Mouse (Mus musculus) urinary bladder, adult 18-20 months (tissue): ENCODE measurements around the gene Enoph1.

ENCODE experiments used
- DNase-seq, 2 experiments: peaks; one replicate each; pipeline ENCODE4 v3.0.0; 2022; ENCODE audit warnings: low spot score in 2 of 2, mixed read lengths in 2 of 2

Enoph1 gene

DNA sequence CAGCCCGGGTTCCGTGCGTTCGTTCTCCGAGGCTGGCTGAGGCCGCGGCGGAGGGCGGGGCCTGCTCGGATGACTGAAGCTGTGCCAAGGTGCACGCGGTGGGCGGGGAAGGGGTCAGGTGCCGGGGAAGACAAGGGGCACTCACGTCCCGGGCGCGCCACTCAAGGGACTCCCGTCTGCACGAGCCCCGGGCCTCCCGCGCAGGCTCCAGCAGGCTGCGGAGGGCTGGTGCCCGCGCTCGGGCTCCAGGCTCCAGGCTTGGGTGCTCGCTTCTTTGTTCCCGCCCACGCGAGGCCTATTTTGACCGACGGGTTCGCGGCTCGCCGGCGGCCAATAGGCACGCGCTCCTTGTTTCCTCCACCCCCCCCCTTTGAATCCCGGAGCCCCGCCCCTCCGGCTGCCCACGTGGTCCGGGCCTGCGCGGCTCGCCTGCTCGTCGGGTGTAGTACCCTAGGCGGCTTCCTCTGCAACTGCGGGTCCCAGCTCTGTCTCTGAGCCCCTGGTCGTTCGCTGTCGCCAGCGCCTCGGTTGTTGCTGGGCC is at the start of gene Enoph1, which contains the start of gene Hnrnpdl:
TSS of gene Enoph1 (plus strand) at position 384 of the 541 bp plus-strand sequence.
TSS of gene Hnrnpdl (minus strand) at position 63 of the 541 bp plus-strand sequence.
- peak; percentile 88 to 94 for DNase-seq

GRCm38 (mm10) chr5:99994166-99994565 is 45.6 kb upstream of the Enoph1 start:
- no peak for DNase-seq

DNA sequence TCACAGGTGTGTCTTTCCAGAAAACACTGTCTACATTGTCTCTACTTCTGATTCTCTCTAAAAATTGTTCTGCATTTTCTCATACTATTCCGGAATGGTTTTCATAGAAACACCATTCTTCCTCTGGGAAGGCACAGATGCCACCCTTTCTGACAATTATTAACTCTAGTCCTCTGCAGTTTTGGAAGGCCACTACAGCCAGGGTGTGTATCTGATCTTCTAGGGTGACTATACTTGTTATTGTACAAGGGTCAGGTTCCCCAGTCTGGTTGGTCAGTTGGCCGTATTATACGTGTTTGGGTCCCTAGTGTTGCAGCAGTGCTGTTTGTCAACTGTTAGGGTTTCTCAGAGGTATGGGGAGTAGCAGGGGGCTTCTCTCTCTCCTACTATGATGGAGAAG is 45.1 kb upstream of the Enoph1 start:
- no peak for DNase-seq

DNA sequence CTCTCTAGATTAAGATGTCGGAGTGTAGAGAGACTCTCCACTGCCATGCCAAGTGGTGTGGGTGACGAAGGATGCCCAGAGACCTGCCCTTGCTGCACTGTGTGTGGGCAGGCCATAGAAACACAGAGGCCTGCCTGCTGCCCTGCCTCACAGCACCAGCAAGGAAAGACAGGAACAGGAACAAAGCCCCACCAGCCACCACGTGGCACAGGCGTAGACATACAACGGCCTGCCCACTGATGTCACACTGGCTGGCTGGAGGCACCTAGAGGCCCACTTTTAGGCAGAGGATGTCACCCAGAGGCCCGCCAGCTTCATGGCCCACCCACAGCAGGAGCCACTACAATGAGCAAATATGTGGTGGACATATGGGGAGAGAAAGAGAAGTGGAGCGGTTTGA is 39.7 kb upstream of the Enoph1 start:
- DNase-seq, result no peak

DNA sequence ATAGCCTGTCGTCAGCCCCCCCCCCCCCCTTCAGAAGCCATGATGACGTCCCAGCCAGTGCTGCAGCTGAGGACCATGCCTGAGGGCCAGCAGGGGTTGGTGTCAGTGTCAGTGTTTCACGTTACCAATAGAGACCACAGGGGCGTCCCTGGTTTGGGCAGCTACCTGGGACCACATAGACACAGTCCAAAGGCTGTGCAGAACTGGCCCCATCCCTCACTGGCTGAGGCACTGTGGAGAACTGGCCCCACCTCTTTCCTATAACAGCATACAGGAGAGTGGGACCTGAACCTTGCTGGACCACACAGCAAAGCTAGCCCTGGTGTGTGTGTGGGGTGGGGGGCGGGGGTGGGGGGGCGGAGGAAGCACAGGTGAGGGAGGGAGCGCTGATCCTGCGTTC is 39.3 kb upstream of the Enoph1 start:
- DNase-seq, result no peak

GRCm38 (mm10) chr5:100003895-100004294 is 35.9 kb upstream of the Enoph1 start:
- no peak for DNase-seq

DNA sequence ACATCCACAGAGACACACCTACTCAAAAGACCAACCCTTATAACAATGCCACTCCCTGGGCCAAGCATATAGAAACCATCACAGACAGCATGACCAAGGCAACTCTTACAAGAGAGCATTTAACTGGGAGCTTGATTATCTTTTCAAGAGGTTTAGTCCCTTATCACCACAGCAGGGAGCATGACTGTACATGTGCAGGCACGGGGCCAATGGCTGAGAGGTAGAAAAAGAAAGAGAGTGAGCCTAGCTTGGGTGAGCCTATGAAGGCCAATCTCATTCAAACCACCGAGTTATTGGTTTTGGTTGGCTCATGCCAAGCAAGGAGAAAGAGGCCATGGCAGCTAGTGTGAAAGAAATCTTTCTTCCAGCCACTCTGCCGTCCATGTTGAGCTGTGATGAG is 34.4 kb upstream of the Enoph1 start:
- DNase-seq, result peak; percentile 9 to 19

GRCm38 (mm10) chr5:100005896-100006295 is 33.9 kb upstream of the Enoph1 start:
- no peak for DNase-seq

GRCm38 (mm10) chr5:100006324-100007039 is 33.3 kb upstream of the Enoph1 start:
- DNase-seq, result no peak

GRCm38 (mm10) chr5:100007040-100007375 is 32.8 kb upstream of the Enoph1 start:
- DNase-seq, result no peak

DNA sequence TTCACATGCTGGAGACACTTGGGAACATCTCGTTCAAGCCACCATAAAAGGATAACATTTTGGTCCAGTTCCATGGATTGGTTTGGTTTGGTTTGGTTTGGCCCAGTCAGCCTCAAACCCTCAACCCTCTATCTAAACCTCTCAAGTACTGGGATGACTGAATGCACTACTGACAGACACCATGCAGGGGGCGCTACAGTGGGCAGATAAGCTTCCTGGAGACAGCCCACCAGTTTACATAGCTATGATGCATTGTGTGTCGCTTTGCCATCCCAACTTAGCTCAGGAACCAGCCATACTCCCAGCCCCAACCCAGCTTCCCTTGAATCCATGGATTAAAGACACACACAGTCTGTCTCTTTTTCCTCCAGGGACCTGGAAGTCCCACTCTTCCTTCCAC is 31.3 kb upstream of the Enoph1 start:
- DNase-seq, result no peak

- DNase-seq, result no peak
Observed at GRCm38 (mm10) chr5:100012599-100012998, 27.2 kb upstream of the Enoph1 start.

GRCm38 (mm10) chr5:100020089-100020488 is 19.7 kb upstream of the Enoph1 start:
- DNase-seq, result no peak

- no peak for DNase-seq
Observed at GRCm38 (mm10) chr5:100024403-100024802, 15.4 kb upstream of the Enoph1 start.

DNA sequence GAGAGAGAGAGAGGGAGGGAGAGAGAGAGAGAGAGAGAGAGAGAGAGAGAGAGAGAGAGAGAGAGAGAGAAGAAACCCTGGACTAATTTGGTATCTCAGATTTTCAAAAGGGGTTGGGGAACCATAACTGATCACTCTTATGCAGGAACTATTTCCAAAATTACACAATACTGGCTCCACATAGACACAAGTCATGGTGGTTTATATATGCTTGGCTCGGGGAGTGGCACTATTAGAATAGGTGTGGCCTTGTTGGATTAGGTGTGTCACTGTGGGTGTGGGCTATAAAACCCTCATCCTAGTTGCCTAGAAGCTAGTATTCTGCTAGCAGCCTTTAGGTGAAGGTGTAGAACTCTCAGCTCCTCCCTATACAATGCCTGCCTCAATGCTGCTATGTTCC is 14.9 kb upstream of the Enoph1 start:
- no peak for DNase-seq

GRCm38 (mm10) chr5:100030069-100030468 is 9.7 kb upstream of the Enoph1 start:
- DNase-seq, result no peak

DNA sequence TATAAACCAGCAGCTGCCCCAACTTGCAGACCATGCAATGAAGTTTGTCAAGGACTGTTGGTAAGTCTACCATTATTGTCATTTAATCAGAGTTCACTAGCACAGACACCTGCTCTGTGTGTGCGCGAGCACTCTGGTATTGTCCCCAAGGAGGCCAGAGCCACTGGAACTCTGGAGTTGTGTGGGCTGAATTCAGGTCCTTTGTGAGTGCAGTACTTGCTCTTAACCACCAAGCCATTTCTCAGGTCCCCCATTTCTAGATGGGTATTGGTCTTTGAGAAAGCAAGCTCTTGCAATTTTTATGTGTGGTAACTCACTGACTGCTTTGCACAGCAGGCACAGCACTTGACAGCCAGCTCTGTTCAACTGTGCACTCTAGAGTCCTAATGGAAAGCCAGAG is 7.7 kb upstream of the Enoph1 start:
- DNase-seq, result no peak

GRCm38 (mm10) chr5:100032646-100033045 is 7.1 kb upstream of the Enoph1 start:
- no peak for DNase-seq

DNA sequence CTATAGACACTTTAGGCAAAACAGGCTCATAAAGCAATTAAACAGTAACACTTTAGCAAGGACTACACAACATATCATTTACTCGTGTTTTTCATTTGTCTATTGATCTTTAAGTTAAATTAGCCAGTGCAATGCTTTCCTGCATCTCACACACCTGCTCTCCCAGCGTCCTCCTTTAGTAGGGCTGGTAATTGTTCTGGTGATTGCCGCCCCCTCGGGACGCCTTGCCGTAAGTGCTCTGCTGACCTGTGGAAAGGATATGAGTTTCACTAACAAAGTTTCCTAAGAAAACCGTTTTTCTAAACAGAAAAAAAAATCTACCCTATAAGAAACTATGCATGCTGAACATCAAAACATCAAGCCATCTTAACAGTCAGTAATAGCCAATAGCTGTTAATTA is 3.8 kb upstream of the Enoph1 start:
- no peak for DNase-seq

- no peak for DNase-seq
Observed at GRCm38 (mm10) chr5:100036681-100037080, 3.1 kb upstream of the Enoph1 start.

GRCm38 (mm10) chr5:100037965-100038713 is 1.6 kb upstream of the Enoph1 start:
- DNase-seq, result peak; percentile 85 to 87

DNA sequence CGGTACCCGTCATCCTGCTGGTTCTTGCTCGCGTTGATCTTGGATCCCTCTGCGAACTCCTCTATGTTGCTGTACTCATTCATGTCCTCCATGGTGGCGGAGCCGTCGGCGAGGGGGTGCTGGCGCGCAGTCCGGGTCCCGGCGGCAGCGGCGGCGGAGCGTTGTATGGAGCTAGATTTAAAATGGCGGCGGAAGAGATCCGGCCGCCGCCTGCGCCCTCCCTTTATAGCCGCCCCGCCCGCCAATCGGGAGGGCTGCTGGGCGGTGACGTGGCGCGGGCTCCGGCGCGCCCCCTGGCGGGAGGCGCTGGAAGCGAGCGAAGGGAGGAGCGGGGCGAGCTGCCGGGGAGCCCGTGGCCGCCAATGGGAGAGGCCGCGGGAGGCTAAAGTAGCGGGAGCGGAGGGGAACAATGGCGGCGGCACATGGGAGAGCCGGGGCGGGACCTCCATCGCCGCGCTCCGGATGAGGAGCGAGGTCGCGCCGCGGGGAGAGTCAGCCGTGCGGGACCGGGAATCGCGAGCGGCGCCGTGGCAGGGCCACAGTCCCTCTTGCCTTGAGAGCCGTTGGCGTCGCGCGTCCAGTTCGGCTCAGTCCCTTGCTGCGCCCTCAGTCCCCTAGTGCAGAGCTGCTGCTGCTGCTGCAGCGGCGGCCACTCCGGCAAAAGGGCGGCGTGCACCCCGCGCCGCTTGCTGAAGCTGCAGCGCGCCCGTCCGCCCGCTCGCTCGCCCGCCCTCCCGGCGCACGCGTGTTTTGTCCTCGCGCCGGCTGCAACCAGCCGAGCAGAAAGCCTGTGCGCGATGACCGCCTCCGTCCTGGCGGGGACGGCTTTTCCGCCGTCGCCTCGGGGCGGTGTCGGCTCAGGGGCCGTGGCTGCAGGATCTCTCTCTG is 827 bp upstream of the Enoph1 start:
- DNase-seq, result peak; percentile 94 to 95
